Comparison of ENCODE assay signal across 9 mouse cellular contexts in genomic region chr13:31811542-31812021, GRCm38 (mm10). TPM values are rescaled to one million over a fixed set of nuclear protein-coding genes. Genes with fewer than 3 reads are reported as not detected.
DNase-seq lines count a peak whose midpoint lies in the region; ATAC-seq and TF ChIP-seq lines count a peak whose summit lies in the region.
"Had no signal": no experiment of that assay in that cellular context is flagged by ENCODE, and none has a peak within 500 bp of the region (broad histone marks: within the 10 kb centered on the region; RNA-seq: fewer than 3 reads in every experiment).

No protein-coding gene starts in this region.

- H3K9ac ChIP-seq in embryonic facial prominence, embryonic 13.5 days: peak overlapping the region; percentile 78
- H3K9ac ChIP-seq in intestine, postnatal 0 days (ENCODE audit: low read depth, low read length): no peak overlapping the region

- peak overlapping the region; percentile 47 for H3K4me3 ChIP-seq in layer of hippocampus, adult 2 months
- H3K4me3 ChIP-seq in embryonic facial prominence, embryonic 13.5 days: peak overlapping the region; percentile 49
- peak overlapping the region; percentile 41 for H3K4me3 ChIP-seq in intestine, postnatal 0 days (ENCODE audit: low read depth, low read length)

- DNase-seq in layer of hippocampus, adult 2 months (ENCODE audit: low spot score in 2 of 2): no peak
- DNase-seq in layer of hippocampus, adult 9-10 months (ENCODE audit: low spot score): no peak
- peak; percentile 37 for DNase-seq in retina, embryonic 14.5 days (ENCODE audit: low spot score)
- no peak for DNase-seq in thymus, postnatal 25 days
- DNase-seq in cerebellum, adult 11 months: no peak
- DNase-seq in gastrocnemius, postnatal 14 days: no peak

- peaks cover 85% of the 10 kb centered on the region for H3K27me3 ChIP-seq in embryonic facial prominence, embryonic 13.5 days
- peaks cover 78% of the 10 kb centered on the region for H3K27me3 ChIP-seq in intestine, postnatal 0 days (replicated peaks; ENCODE audit: control insufficient read depth, insufficient read depth, low read length)

- H3K4me2 ChIP-seq in embryonic facial prominence, embryonic 13.5 days: peak overlapping the region; percentile 65
- H3K4me2 ChIP-seq in intestine, postnatal 0 days (replicated peaks; ENCODE audit: low read depth): peak overlapping the region; percentile 63

- peak overlapping the region; percentile 74; the same call in 1 of the 2 replicates for H3K27ac ChIP-seq in layer of hippocampus, adult 2 months
- peak overlapping the region; percentile 72 for H3K27ac ChIP-seq in embryonic facial prominence, embryonic 13.5 days
- no peak overlapping the region for H3K27ac ChIP-seq in intestine, postnatal 0 days (ENCODE audit: low read depth, low read length)

- peak; percentile 8; the same call in 1 of the 2 replicates for ATAC-seq in embryonic facial prominence, embryonic 13.5 days (ENCODE audit: insufficient number of reproducible peaks, insufficient read depth, low FRiP score, low TSS enrichment, low read depth)
- no peak for ATAC-seq in intestine, postnatal 0 days

- H3K4me1 ChIP-seq in embryonic facial prominence, embryonic 13.5 days: peaks cover 69% of the 10 kb centered on the region
- H3K4me1 ChIP-seq in intestine, postnatal 0 days (replicated peaks; ENCODE audit: control insufficient read depth, insufficient read depth, low read length): peaks cover 5% of the 10 kb centered on the region; the same call in 1 of the 2 replicates

- intact Hi-C loops in gastrocnemius, postnatal 14 days (cut with DNase I; ENCODE audit: low total_unique reads): no loop called here

- no peak for TF ChIP-seq CTCF in layer of hippocampus, adult 2 months (conservative IDR thresholded peaks at IDR 0.05)
- TF ChIP-seq CTCF in intestine, postnatal 0 days (IDR thresholded peaks at IDR 0.05; ENCODE audit: low read depth): no peak

- WGBS in embryonic facial prominence, embryonic 13.5 days: 12% methylated on average over 44 of the region's 44 CpGs
- WGBS in intestine, postnatal 0 days: 34% methylated on average over 41 of the region's 44 CpGs

- no peaks in the 10 kb centered on the region for H3K9me3 ChIP-seq in embryonic facial prominence, embryonic 13.5 days
- H3K9me3 ChIP-seq in intestine, postnatal 0 days (ENCODE audit: control insufficient read depth): no peaks in the 10 kb centered on the region

- H3K36me3 ChIP-seq in embryonic facial prominence, embryonic 13.5 days: no peaks in the 10 kb centered on the region
- H3K36me3 ChIP-seq in intestine, postnatal 0 days (ENCODE audit: control insufficient read depth, insufficient read depth): no peaks in the 10 kb centered on the region

RNA-seq across cellular contexts. Expression of gene Foxc1, which starts 5.1 kb away (rescaled TPM):
- 1 to 10 TPM; 4.2 to 5.2 TPM for total RNA-seq in layer of hippocampus, adult 2 months (2021)
- 1.6 and 2.9 TPM in 2 replicates for polyA plus RNA-seq in embryonic facial prominence, embryonic 13.5 days (2015; fragmentation: Nextera tagmentation; extraction: Ambion mirVana)
- 0.08 and 0.12 TPM in 2 replicates for polyA plus RNA-seq in intestine, postnatal 0 days (2015; fragmentation: Nextera tagmentation; extraction: Ambion mirVana)
- 1 to 10 TPM; 1.3 to 1.4 TPM for total RNA-seq in gastrocnemius, postnatal 14 days (2021)
- total RNA-seq: hematopoietic stem cell, adult 5-6 weeks had no signal
